Mouse (Mus musculus) hindbrain, embryonic 13.5 days (tissue): ENCODE results near the gene Bag2. TPM values are rescaled to one million over a fixed set of nuclear protein-coding genes. Genes with fewer than 3 reads are reported as not detected.
A peak's percentile ranks its signal among the peaks of the same experiment; 100 is the strongest.

Experiments
- ATAC-seq: fragments of 200-750 bp; cut with Nextera tagmentation; 2 replicates; pipeline ENCODE4 v1.8.0; 2017; ENCODE audit warnings: moderate TSS enrichment; ENCODE audit not compliant: low FRiP score
- H3K27ac ChIP-seq: fragments of 300-500 bp; sonication (generic); 2 replicates; pipeline ENCODE4 v1.5.1; 2015; ENCODE audit warnings: inconsistent platforms, mild to moderate bottlenecking, moderate library complexity
- H3K27me3 ChIP-seq: fragments of 300-500 bp; sonication (generic); 2 replicates; pipeline ENCODE4 v1.6.1; 2015; ENCODE audit warnings: mild to moderate bottlenecking, inconsistent platforms
- H3K36me3 ChIP-seq: fragments of 300-500 bp; sonication (generic); 2 replicates; pipeline ENCODE4 v1.6.1; 2015; ENCODE audit warnings: mild to moderate bottlenecking, inconsistent platforms
- H3K4me1 ChIP-seq: fragments of 300-500 bp; sonication (generic); replicated peaks from 2 replicates; pipeline ENCODE4 v1.6.1; 2015; ENCODE audit warnings: inconsistent platforms
- H3K4me2 ChIP-seq: fragments of 300-500 bp; sonication (generic); 2 replicates; pipeline ENCODE4 v1.6.1; 2015; ENCODE audit warnings: inconsistent platforms, mild to moderate bottlenecking, moderate library complexity
- H3K4me3 ChIP-seq: fragments of 300-500 bp; sonication (generic); 2 replicates; pipeline ENCODE4 v1.5.1; 2015; ENCODE audit warnings: mild to moderate bottlenecking, inconsistent platforms
- H3K9ac ChIP-seq: fragments of 300-500 bp; sonication (generic); 2 replicates; pipeline ENCODE4 v1.6.1; 2015; ENCODE audit warnings: mild to moderate bottlenecking, inconsistent platforms
- H3K9me3 ChIP-seq: fragments of 300-500 bp; sonication (generic); 2 replicates; pipeline ENCODE4 v1.6.1; 2016; ENCODE audit warnings: inconsistent platforms
- WGBS: fragments of 180-500 bp; shearing (Covaris S2); methylation state at CpG from one replicate; pipeline ENCODE4 v1.1.7; 2015; 5-methylcytosine and 5-hydroxymethylcytosine counted together
- polyA plus RNA-seq: library from polyadenylated mRNA; unstranded; fragments of >200 nt; fragmentation: Nextera tagmentation; extraction: Ambion mirVana; gene quantifications from 2 replicates; pipeline ENCODE4 v1.2.1, GENCODE M21; 2015

Bag2 gene
- polyA plus RNA-seq, 1 experiment from 2014 or later: 17.9 TPM

DNA sequence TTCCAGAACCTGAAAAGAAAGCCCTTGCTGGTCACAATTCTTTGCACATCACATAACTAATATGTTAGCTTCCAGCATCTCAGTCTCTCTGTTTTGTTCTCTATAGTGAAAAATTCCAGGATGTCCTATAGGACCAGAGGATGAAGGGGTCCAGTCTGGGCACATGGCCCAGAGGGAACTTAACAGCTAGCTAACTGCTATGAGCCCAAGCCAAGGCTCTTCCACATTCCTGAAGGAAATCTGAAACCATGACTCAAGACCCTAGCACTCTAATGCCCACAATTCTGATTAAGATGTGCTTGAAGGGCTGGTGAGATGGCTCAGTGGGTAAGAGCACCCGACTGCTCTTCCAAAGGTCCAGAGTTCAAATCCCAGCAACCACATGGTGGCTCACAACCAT is 40.0 kb downstream of the Bag2 start:
- Histone ChIP-seq H3K9ac (no peak overlapping the region), H3K36me3 (peaks cover 9% of the 10 kb centered on the region), H3K27ac (no peak overlapping the region), H3K27me3 (no peaks in the 10 kb centered on the region), H3K4me3 (no peak overlapping the region), H3K4me1 (peaks cover 19% of the 10 kb centered on the region), H3K4me2 (no peak overlapping the region), H3K9me3 (no peaks in the 10 kb centered on the region)
- ATAC-seq: no peak
- 100% methylated on average over 1 of the region's 1 CpGs for WGBS

GRCm38 (mm10) chr1:33714796-33715195 is 42.8 kb downstream of the Bag2 start:
- no peaks in the 10 kb centered on the region for H3K9me3 ChIP-seq
- H3K27ac ChIP-seq: no peak overlapping the region
- no peak overlapping the region for H3K9ac ChIP-seq
- 7% methylated on average over 10 of the region's 10 CpGs for WGBS
- H3K4me3 ChIP-seq: no peak overlapping the region
- peaks cover 4% of the 10 kb centered on the region; the same call in 1 of the 2 replicates for H3K4me1 ChIP-seq
- H3K4me2 ChIP-seq: peak overlapping the region; percentile 21; the same call in 1 of the 2 replicates
- no peak for ATAC-seq
- no peaks in the 10 kb centered on the region for H3K36me3 ChIP-seq
- no peaks in the 10 kb centered on the region for H3K27me3 ChIP-seq

GRCm38 (mm10) chr1:33712026-33712425 is 45.6 kb downstream of the Bag2 start:
- no peak for ATAC-seq
- no peaks in the 10 kb centered on the region for H3K36me3 ChIP-seq
- H3K4me3 ChIP-seq: no peak overlapping the region
- H3K9ac ChIP-seq: no peak overlapping the region
- no peak overlapping the region for H3K4me2 ChIP-seq
- H3K27me3 ChIP-seq: no peaks in the 10 kb centered on the region
- peaks cover 4% of the 10 kb centered on the region; the same call in 1 of the 2 replicates for H3K4me1 ChIP-seq
- 92% methylated on average over 5 of the region's 5 CpGs for WGBS
- H3K27ac ChIP-seq: no peak overlapping the region
- no peaks in the 10 kb centered on the region for H3K9me3 ChIP-seq

GRCm38 (mm10) chr1:33709615-33710014 is 48.0 kb downstream of the Bag2 start:
- no peak overlapping the region for H3K9ac ChIP-seq
- H3K4me2 ChIP-seq: no peak overlapping the region
- no peaks in the 10 kb centered on the region for H3K4me1 ChIP-seq
- H3K9me3 ChIP-seq: no peaks in the 10 kb centered on the region
- no peak overlapping the region for H3K27ac ChIP-seq
- H3K27me3 ChIP-seq: no peaks in the 10 kb centered on the region
- H3K4me3 ChIP-seq: no peak overlapping the region
- ATAC-seq: no peak
- 84% methylated on average over 2 of the region's 2 CpGs for WGBS
- H3K36me3 ChIP-seq: no peaks in the 10 kb centered on the region

- Histone ChIP-seq H3K36me3 (no peaks in the 10 kb centered on the region), H3K9me3 (no peaks in the 10 kb centered on the region), H3K4me2 (no peak overlapping the region), H3K27me3 (no peaks in the 10 kb centered on the region), H3K4me3 (no peak overlapping the region), H3K9ac (no peak overlapping the region), H3K27ac (no peak overlapping the region), H3K4me1 (no peaks in the 10 kb centered on the region)
- WGBS: 76% methylated on average over 3 of the region's 3 CpGs
- ATAC-seq: no peak
Measured at GRCm38 (mm10) chr1:33701244-33701643, 56.4 kb downstream of the Bag2 start.

- no peak overlapping the region for H3K4me2 ChIP-seq
- no peaks in the 10 kb centered on the region for H3K9me3 ChIP-seq
- no peak for ATAC-seq
- H3K9ac ChIP-seq: no peak overlapping the region
- no peaks in the 10 kb centered on the region for H3K36me3 ChIP-seq
- no peak overlapping the region for H3K4me3 ChIP-seq
- no peaks in the 10 kb centered on the region for H3K27me3 ChIP-seq
- WGBS: 95% methylated on average over 2 of the region's 2 CpGs
- no peak overlapping the region for H3K27ac ChIP-seq
- H3K4me1 ChIP-seq: no peaks in the 10 kb centered on the region
Measured at GRCm38 (mm10) chr1:33696016-33696415, 61.6 kb downstream of the Bag2 start.

Other genes with a start within 250 kb of the Bag2 start
- 24.2 and 26.1 TPM in 2 replicates for gene Prim2, start 88.0 kb downstream of the Bag2 start, polyA plus RNA-seq
- 25.9 and 28.3 TPM in 2 replicates for gene Rab23, start 37.9 kb downstream of the Bag2 start, polyA plus RNA-seq
- gene Zfp451, start 56.8 kb upstream of the Bag2 start, polyA plus RNA-seq: 44.3 and 46.7 TPM in 2 replicates
- 20.5 and 22.9 TPM in 2 replicates for gene Bend6, start 150.0 kb upstream of the Bag2 start, polyA plus RNA-seq
- gene Dst, start 150.4 kb upstream of the Bag2 start, polyA plus RNA-seq: 37.3 and 37.7 TPM in 2 replicates